Comparison of ENCODE assay signal across 9 mouse cellular contexts in the genomic region with DNA sequence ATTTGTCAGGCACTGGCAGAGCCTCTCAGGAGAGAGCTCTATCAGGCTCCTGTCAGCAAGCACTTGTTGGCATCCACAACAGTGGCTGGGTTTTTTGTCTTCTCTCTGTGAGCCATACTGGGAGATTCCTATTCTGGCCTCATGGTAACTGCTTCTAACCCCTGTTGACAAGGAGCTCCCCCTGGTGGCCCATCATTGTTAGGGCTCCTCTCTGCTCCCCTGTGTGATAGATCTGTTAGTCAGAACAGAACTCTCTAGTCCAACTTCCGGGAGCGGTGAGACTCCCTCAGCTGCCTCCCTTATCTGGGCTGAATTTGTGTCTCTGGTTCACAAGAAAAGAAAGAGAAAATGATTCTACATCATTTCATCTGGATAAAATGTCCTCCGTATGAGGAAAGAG. TPM values are rescaled to one million over a fixed set of nuclear protein-coding genes. Genes with fewer than 3 reads are reported as not detected.
DNase-seq lines count a peak whose midpoint lies in the region; ATAC-seq lines count a peak whose summit lies in the region.
"Had no signal": no experiment of that assay in that cellular context is flagged by ENCODE, and none has a peak within 500 bp of the region (broad histone marks: within the 10 kb centered on the region; RNA-seq: fewer than 3 reads in every experiment).

No protein-coding gene starts in this region.

- no peak overlapping the region for H3K9ac ChIP-seq in midbrain, embryonic 14.5 days (replicated peaks; ENCODE audit: low read length)
- no peak overlapping the region for H3K9ac ChIP-seq in midbrain, embryonic 13.5 days (replicated peaks)
- H3K9ac ChIP-seq: midbrain, embryonic 12.5 days had no signal

- H3K27ac ChIP-seq in midbrain, embryonic 14.5 days (replicated peaks; ENCODE audit: low read depth, low read length) = no peak overlapping the region
- H3K27ac ChIP-seq in midbrain, embryonic 13.5 days = no peak overlapping the region
- H3K27ac ChIP-seq in limb, embryonic 10.5 days = no peak overlapping the region
- H3K27ac ChIP-seq: midbrain, embryonic 12.5 days had no signal

- no peaks in the 10 kb centered on the region for H3K4me1 ChIP-seq in midbrain, embryonic 14.5 days (ENCODE audit: control insufficient read depth, insufficient read depth, low read length)
- H3K4me1 ChIP-seq in midbrain, embryonic 13.5 days (replicated peaks) = no peaks in the 10 kb centered on the region
- H3K4me1 ChIP-seq in limb, embryonic 10.5 days = no peaks in the 10 kb centered on the region
- H3K4me1 ChIP-seq: midbrain, embryonic 12.5 days had no signal

- H3K27me3 ChIP-seq in midbrain, embryonic 14.5 days (ENCODE audit: control insufficient read depth, insufficient read depth, low read length) = no peaks in the 10 kb centered on the region
- H3K27me3 ChIP-seq in midbrain, embryonic 13.5 days = no peaks in the 10 kb centered on the region
- H3K27me3 ChIP-seq in limb, embryonic 10.5 days (ENCODE audit: low read depth, poor library complexity, severe bottlenecking) = no peaks in the 10 kb centered on the region

- peak; percentile 42 for DNase-seq in midbrain, embryonic 14.5 days
- peak; percentile 39 to 41 for DNase-seq in cerebellum, postnatal 36 days
- DNase-seq in limb, embryonic 10.5 days (ENCODE audit: low spot score) = peak; percentile 61
- peak; percentile 68 for DNase-seq in right cerebral cortex, adult 18-20 months

- no peaks in the 10 kb centered on the region for H3K9me3 ChIP-seq in midbrain, embryonic 14.5 days (ENCODE audit: control insufficient read depth, low read length)
- no peaks in the 10 kb centered on the region for H3K9me3 ChIP-seq in midbrain, embryonic 13.5 days
- no peaks in the 10 kb centered on the region for H3K9me3 ChIP-seq in limb, embryonic 10.5 days (replicated peaks)
- H3K9me3 ChIP-seq: midbrain, embryonic 12.5 days had no signal

- no peaks in the 10 kb centered on the region for H3K36me3 ChIP-seq in midbrain, embryonic 14.5 days (ENCODE audit: control insufficient read depth, insufficient read depth, low read length)
- no peaks in the 10 kb centered on the region for H3K36me3 ChIP-seq in midbrain, embryonic 13.5 days
- H3K36me3 ChIP-seq in limb, embryonic 10.5 days = no peaks in the 10 kb centered on the region
- H3K36me3 ChIP-seq: midbrain, embryonic 12.5 days had no signal

- ATAC-seq in midbrain, embryonic 14.5 days (ENCODE audit: low FRiP score, low TSS enrichment) = no peak
- ATAC-seq in midbrain, embryonic 13.5 days = no peak
- peak; percentile 83 for ATAC-seq in activated CD4-positive, CD25-positive, alpha-beta regulatory T cell, adult 4 months
- ATAC-seq in hematopoietic stem cell, adult 5-6 weeks (replicated peaks in 1 of 2; ENCODE audit: insufficient read depth in 1 of 2, low FRiP score in 2 of 2, low TSS enrichment in 1 of 2, low read depth in 1 of 2, poor library complexity in 2 of 2, severe bottlenecking in 2 of 2) = peak; percentile 73 to 75; a peak in 3 of 4 replicates
- ATAC-seq in erythroblast, adult 5-6 weeks (replicated peaks; ENCODE audit: low FRiP score, poor library complexity, severe bottlenecking) = no peak

- H3K4me3 ChIP-seq in midbrain, embryonic 14.5 days (replicated peaks; ENCODE audit: low read depth, low read length) = no peak overlapping the region
- no peak overlapping the region for H3K4me3 ChIP-seq in midbrain, embryonic 13.5 days (replicated peaks)
- H3K4me3 ChIP-seq in limb, embryonic 10.5 days = no peak overlapping the region
- H3K4me3 ChIP-seq: midbrain, embryonic 12.5 days had no signal

- no peak overlapping the region for H3K4me2 ChIP-seq in midbrain, embryonic 14.5 days (ENCODE audit: low read length)
- no peak overlapping the region for H3K4me2 ChIP-seq in midbrain, embryonic 13.5 days (replicated peaks)
- H3K4me2 ChIP-seq: midbrain, embryonic 12.5 days had no signal

- 91% methylated on average over 3 of the region's 3 CpGs for WGBS in midbrain, embryonic 14.5 days
- WGBS in midbrain, embryonic 13.5 days = 93% methylated on average over 3 of the region's 3 CpGs
- WGBS in limb, embryonic 10.5 days = 92% methylated on average over 3 of the region's 3 CpGs

RNA-seq across cellular contexts. Expression of gene Ly86, which starts 19.5 kb away (rescaled TPM):
- polyA plus RNA-seq in midbrain, embryonic 14.5 days (2014; fragmentation: Nextera tagmentation; extraction: Ambion mirVana) = 6.4 and 12.0 TPM in 2 replicates
- polyA plus RNA-seq in midbrain, embryonic 13.5 days (2015; fragmentation: Nextera tagmentation; extraction: Ambion mirVana) = 6.9 and 7.0 TPM in 2 replicates
- 1 to 10 TPM; 3.5 to 6.3 TPM for polyA plus RNA-seq in activated CD4-positive, CD25-positive, alpha-beta regulatory T cell, adult 4 months (2017; shearing (Covaris generic))
- total RNA-seq in hematopoietic stem cell, adult 5-6 weeks (2017) = 4.5 and 18.8 TPM in 2 replicates
- polyA plus RNA-seq in limb, embryonic 10.5 days (2016; fragmentation: Nextera tagmentation; extraction: Ambion mirVana) = 1.4 and 1.9 TPM in 2 replicates
- total RNA-seq in erythroblast, adult 5-6 weeks (2015; ENCODE audit: low replicate concordance) = 34.8 and 78.8 TPM in 2 replicates
- 19.9 and 22.2 TPM in 2 replicates for total RNA-seq in erythroblast, adult 5-6 weeks (2017; ENCODE audit: low replicate concordance)

Comparison
In these comparisons a context has a peak if more than half of its experiments do, and no peak if none do; other contexts are left out.
1. ATAC-seq: peak in activated CD4-positive, CD25-positive, alpha-beta regulatory T cell, adult 4 months (single experiment) and hematopoietic stem cell, adult 5-6 weeks (2 of 2); none in midbrain, embryonic 14.5 days (single experiment), midbrain, embryonic 13.5 days (single experiment) and erythroblast, adult 5-6 weeks (single experiment).
2. Peak in every context shown above with its lines, with median percentiles within 50 percentile points of each other: DNase-seq.